Mouse (Mus musculus) Muller cell, postnatal 12 days (primary cell): ENCODE results near the gene Brd2.

Source experiments
- DNase-seq: peaks from one replicate; pipeline ENCODE4 v3.0.0-alpha.2; 2015; ENCODE audit errors: inconsistent ontology term

Brd2 gene

GRCm38 (mm10) chr17:34087386-34087785 lies 35.0 kb downstream of the Brd2 start:
- no peak for DNase-seq

GRCm38 (mm10) chr17:34083104-34083503 lies 39.3 kb downstream of the Brd2 start:
- DNase-seq = no peak

- DNase-seq = peak; percentile 70
Measured at GRCm38 (mm10) chr17:34079621-34080020, 42.8 kb downstream of the Brd2 start.

GRCm38 (mm10) chr17:34079002-34079401 lies 43.4 kb downstream of the Brd2 start:
- no peak for DNase-seq

- no peak for DNase-seq
Measured at GRCm38 (mm10) chr17:34078148-34078547, 44.3 kb downstream of the Brd2 start.

- peak; percentile 67 for DNase-seq
Measured at GRCm38 (mm10) chr17:34077549-34077948, 44.9 kb downstream of the Brd2 start.

GRCm38 (mm10) chr17:34075271-34075670 lies 47.2 kb downstream of the Brd2 start:
- peak; percentile 5 for DNase-seq

- DNase-seq = no peak
Measured at GRCm38 (mm10) chr17:34072091-34072490, 50.3 kb downstream of the Brd2 start.

GRCm38 (mm10) chr17:34068864-34069263 lies 53.6 kb downstream of the Brd2 start:
- peak; percentile 63 for DNase-seq
